Mouse (Mus musculus) spleen, adult 2 months (tissue): ENCODE data around the gene Calcoco2. TPM values are rescaled to one million over a fixed set of nuclear protein-coding genes. Genes with fewer than 3 reads are reported as not detected.

Source experiments
- DNase-seq, 2 experiments: peaks; one replicate each; pipeline versions ENCODE4 v3.0.0 to v3.0.0-alpha.2; 2012 to 2021; ENCODE audit warnings: low spot score in 2 of 2, low read depth in 1 of 2
- H3K27ac ChIP-seq: fragments of 200-500 bp; 2 replicates; pipeline ENCODE4 v1.5.1; 2012; ENCODE audit warnings: low read length, inconsistent platforms; ENCODE audit not compliant: insufficient read depth
- H3K27me3 ChIP-seq: fragments of 200-500 bp; 2 replicates; pipeline ENCODE4 v1.6.1; 2012; ENCODE audit warnings: mild to moderate bottlenecking, moderate library complexity, low read length, inconsistent platforms; ENCODE audit not compliant: control insufficient read depth, insufficient read depth
- H3K36me3 ChIP-seq: fragments of 200-500 bp; 2 replicates; pipeline ENCODE4 v1.6.1; 2012; ENCODE audit warnings: mild to moderate bottlenecking, low read length, inconsistent platforms; ENCODE audit not compliant: control insufficient read depth, insufficient read depth
- H3K4me1 ChIP-seq: fragments of 200-500 bp; 2 replicates; pipeline ENCODE4 v1.6.1; 2011; ENCODE audit warnings: inconsistent platforms; ENCODE audit not compliant: control insufficient read depth, insufficient read depth, insufficient read length
- H3K4me3 ChIP-seq: fragments of 200-500 bp; 2 replicates; pipeline ENCODE4 v1.5.1; 2011; ENCODE audit warnings: mild to moderate bottlenecking, inconsistent platforms; ENCODE audit not compliant: insufficient read depth, insufficient read length; ENCODE audit errors: extremely low read depth
- CTCF ChIP-seq: fragments of 200-500 bp; IDR thresholded peaks from 2 replicates; pipeline ENCODE4 v1.5.1; 2011; ENCODE audit warnings: mild to moderate bottlenecking, inconsistent platforms; ENCODE audit not compliant: insufficient read depth, insufficient read length, insufficient replicate concordance; ENCODE audit errors: extremely low read depth
- POLR2A ChIP-seq: fragments of 200-500 bp; IDR thresholded peaks from 2 replicates; pipeline ENCODE4 v1.6.1; 2011; ENCODE audit warnings: low read depth, low read length, inconsistent platforms
- WGBS: fragments of 180-500 bp; shearing (Covaris S2); methylation state at CpG from one replicate; pipeline ENCODE4 v1.1.7; 2018; 5-methylcytosine and 5-hydroxymethylcytosine counted together
- polyA plus RNA-seq: library from polyadenylated mRNA; depleted of rRNA; stranded (reverse); fragments of >200 nt; gene quantifications from 2 replicates; pipeline ENCODE4 v1.2.3, GENCODE M21; 2012; rRNA removed

Gene Calcoco2
- polyA plus RNA-seq = not detected in 2 replicates

- H3K4me3 ChIP-seq = no peak within 1 kb of the TSS
- H3K36me3 ChIP-seq = no peaks in the 10 kb centered on the region
- no peak within 1 kb of the TSS for H3K27ac ChIP-seq
- no peak for TF ChIP-seq CTCF
- no peak for TF ChIP-seq POLR2A
- H3K27me3 ChIP-seq = no peaks in the 10 kb centered on the region
- no peak for DNase-seq
- no peaks in the 10 kb centered on the region for H3K4me1 ChIP-seq
- WGBS = 63% methylated on average over 14 of the region's 14 CpGs
Measured at GRCm38 (mm10) chr11:96111751-96112150, at the start of gene Calcoco2. Gene Calcoco2 (minus strand): TSS chr11:96111964.

- Histone ChIP-seq H3K27ac (no peak overlapping the region), H3K4me1 (no peaks in the 10 kb centered on the region; the same call in 1 of the 2 replicates), H3K27me3 (no peaks in the 10 kb centered on the region), H3K36me3 (no peaks in the 10 kb centered on the region), H3K4me3 (no peak overlapping the region)
- TF ChIP-seq POLR2A (no peak), CTCF (no peak)
- 58% methylated on average over 6 of the region's 6 CpGs for WGBS
- no peak for DNase-seq
Measured at GRCm38 (mm10) chr11:96147471-96147870, 35.7 kb upstream of the Calcoco2 start.

- peak in 1 of 2 experiments; percentile 9 for DNase-seq
- Histone ChIP-seq H3K27ac (no peak overlapping the region), H3K36me3 (no peaks in the 10 kb centered on the region), H3K4me3 (no peak overlapping the region), H3K27me3 (no peaks in the 10 kb centered on the region), H3K4me1 (no peaks in the 10 kb centered on the region; the same call in 1 of the 2 replicates)
- TF ChIP-seq CTCF (peak; percentile 38; the same call in 1 of the 2 replicates), POLR2A (no peak)
- 4% methylated on average over 15 of the region's 15 CpGs for WGBS
Measured at GRCm38 (mm10) chr11:96145622-96146270, 34.0 kb upstream of the Calcoco2 start.

- Histone ChIP-seq H3K4me3 (no peak overlapping the region), H3K4me1 (no peaks in the 10 kb centered on the region; the same call in 1 of the 2 replicates), H3K36me3 (no peaks in the 10 kb centered on the region), H3K27ac (no peak overlapping the region), H3K27me3 (no peaks in the 10 kb centered on the region)
- TF ChIP-seq POLR2A (no peak), CTCF (no peak)
- WGBS = 67% methylated on average over 4 of the region's 4 CpGs
- no peak for DNase-seq
Measured at GRCm38 (mm10) chr11:96143766-96144165, 32.0 kb upstream of the Calcoco2 start.

GRCm38 (mm10) chr11:96140726-96141175 is 29.0 kb upstream of the Calcoco2 start:
- no peaks in the 10 kb centered on the region for H3K27me3 ChIP-seq
- H3K36me3 ChIP-seq = no peaks in the 10 kb centered on the region
- TF ChIP-seq CTCF (no peak), POLR2A (no peak)
- no peaks in the 10 kb centered on the region; the same call in 1 of the 2 replicates for H3K4me1 ChIP-seq
- H3K27ac ChIP-seq = no peak overlapping the region
- H3K4me3 ChIP-seq = no peak overlapping the region
- no peak for DNase-seq
- WGBS = 27% methylated on average over 4 of the region's 4 CpGs

- no peak for TF ChIP-seq CTCF
- TF ChIP-seq POLR2A = no peak
- no peak overlapping the region for H3K27ac ChIP-seq
- 0 out of 2 replicates have a peak, but pooled peaks cover 2% of the 10 kb centered on the region for H3K27me3 ChIP-seq
Measured at GRCm38 (mm10) chr11:96135847-96136246, 24.1 kb upstream of the Calcoco2 start.

GRCm38 (mm10) chr11:96133239-96133865 is 21.6 kb upstream of the Calcoco2 start, which contains the start of gene Ttll6:
Gene Ttll6 (plus strand): TSS chr11:96133786.
- WGBS = 32% methylated on average over 16 of the region's 16 CpGs
- Histone ChIP-seq H3K27me3 (0 out of 2 replicates have a peak, but pooled peaks cover 2% of the 10 kb centered on the region), H3K4me1 (no peaks in the 10 kb centered on the region), H3K36me3 (no peaks in the 10 kb centered on the region), H3K4me3 (no peak within 1 kb of the TSS), H3K27ac (no peak within 1 kb of the TSS)
- DNase-seq = no peak
- TF ChIP-seq CTCF (peak; percentile 40; the same call in 1 of the 2 replicates), POLR2A (no peak)

More at GRCm38 (mm10) chr11:96135847-96136246, 24.1 kb upstream of the Calcoco2 start:
- Histone ChIP-seq H3K4me1 (no peaks in the 10 kb centered on the region), H3K4me3 (no peak overlapping the region), H3K36me3 (no peaks in the 10 kb centered on the region)
- DNase-seq = no peak
- 84% methylated on average over 8 of the region's 8 CpGs for WGBS
